Mouse (Mus musculus): ENCODE measurements around the gene Armh1. TPM values are rescaled to one million over a fixed set of nuclear protein-coding genes. Genes with fewer than 3 reads are reported as not detected.

Gene Armh1
- under 1 TPM; 0.57 to 0.86 TPM for total RNA-seq (2021)
- long read RNA-seq, partial matches to known transcripts, result 0 of 9 reads
- long read RNA-seq, other reads (novel, unspliced or antisense), result 9 of 9 reads

GRCm38 (mm10) chr4:117251801-117252316, at the start of gene Armh1, which contains the start of gene Tmem53:
Gene Armh1, minus strand, starts transcription at chr4:117252125.
Gene Tmem53, plus strand, starts transcription at chr4:117251951.
- DNase-seq (ENCODE audit: low spot score in 2 of 2), result peak; percentile 67 to 77

GRCm38 (mm10) chr4:117299921-117300320, 48.0 kb upstream of the Armh1 start:
- no peak for DNase-seq (ENCODE audit: low spot score in 2 of 2)

GRCm38 (mm10) chr4:117297819-117298218, 45.9 kb upstream of the Armh1 start:
- DNase-seq (ENCODE audit: low spot score in 2 of 2), result no peak

GRCm38 (mm10) chr4:117296849-117297593, 45.1 kb upstream of the Armh1 start:
- no peak for DNase-seq (ENCODE audit: low spot score in 2 of 2)

GRCm38 (mm10) chr4:117291696-117292095, 39.8 kb upstream of the Armh1 start:
- no peak for DNase-seq (ENCODE audit: low spot score in 2 of 2)

GRCm38 (mm10) chr4:117288927-117289801, 37.2 kb upstream of the Armh1 start:
- DNase-seq (ENCODE audit: low spot score in 2 of 2), result peak; percentile 42 to 78

GRCm38 (mm10) chr4:117288277-117288926, 36.5 kb upstream of the Armh1 start:
- DNase-seq (ENCODE audit: low spot score in 2 of 2), result no peak

- no peak for DNase-seq (ENCODE audit: low spot score in 2 of 2)
Observed at GRCm38 (mm10) chr4:117284363-117284762, 32.4 kb upstream of the Armh1 start.

- DNase-seq (ENCODE audit: low spot score in 2 of 2), result no peak
Observed at GRCm38 (mm10) chr4:117283271-117284191, 31.6 kb upstream of the Armh1 start.

- no peak for DNase-seq (ENCODE audit: low spot score in 2 of 2)
Observed at GRCm38 (mm10) chr4:117281090-117281845, 29.3 kb upstream of the Armh1 start.

- DNase-seq (ENCODE audit: low spot score in 2 of 2), result no peak
Observed at GRCm38 (mm10) chr4:117280397-117280930, 28.5 kb upstream of the Armh1 start.

- no peak for DNase-seq (ENCODE audit: low spot score in 2 of 2)
Observed at GRCm38 (mm10) chr4:117279253-117279642, 27.3 kb upstream of the Armh1 start.

GRCm38 (mm10) chr4:117278381-117279252, 26.7 kb upstream of the Armh1 start:
- no peak for DNase-seq (ENCODE audit: low spot score in 2 of 2)

- no peak for DNase-seq (ENCODE audit: low spot score in 2 of 2)
Observed at GRCm38 (mm10) chr4:117277687-117278086, 25.8 kb upstream of the Armh1 start.

GRCm38 (mm10) chr4:117277021-117277420, 25.1 kb upstream of the Armh1 start:
- peak in 1 of 2 experiments; percentile 66 for DNase-seq (ENCODE audit: low spot score in 2 of 2)

- DNase-seq (ENCODE audit: low spot score in 2 of 2), result no peak
Observed at GRCm38 (mm10) chr4:117276281-117276711, 24.4 kb upstream of the Armh1 start.

- no peak for DNase-seq (ENCODE audit: low spot score in 2 of 2)
Observed at GRCm38 (mm10) chr4:117274720-117275119, 22.8 kb upstream of the Armh1 start.

GRCm38 (mm10) chr4:117272459-117272858, 20.5 kb upstream of the Armh1 start:
- DNase-seq (ENCODE audit: low spot score in 2 of 2), result no peak

Measured in layer of hippocampus, adult 18-20 months (tissue).